8 mouse cellular contexts compared by ENCODE assay signal in the genomic region with DNA sequence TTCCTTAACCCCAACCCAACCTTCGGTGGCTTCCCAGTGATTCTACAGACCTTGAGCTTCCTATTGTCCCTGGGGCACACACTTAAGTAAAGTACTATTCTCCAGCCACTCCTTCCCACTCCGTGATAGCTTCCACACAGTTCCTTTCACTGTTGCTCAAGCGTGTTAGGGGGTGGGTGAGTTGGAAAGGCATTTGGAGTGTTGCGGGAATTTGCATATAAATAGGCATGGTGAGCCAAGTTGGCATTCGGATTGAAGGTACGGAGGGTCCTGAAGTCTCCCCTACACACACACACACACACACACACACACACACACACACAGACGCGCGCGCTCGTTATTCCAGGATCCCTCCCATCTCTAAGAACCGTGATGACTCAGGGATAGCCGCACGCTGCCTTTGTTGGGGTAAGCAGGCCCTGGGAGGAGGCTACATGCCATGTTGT. TPM values are rescaled to one million over a fixed set of nuclear protein-coding genes. Genes with fewer than 3 reads are reported as not detected.
DNase-seq lines count a peak whose midpoint lies in the region; ATAC-seq and TF ChIP-seq lines count a peak whose summit lies in the region.

No protein-coding gene starts in this region.

- TF ChIP-seq POLR2A in CH12.LX (IDR thresholded peaks at IDR 0.05; ENCODE audit: low read depth, low read length): no peak

- peak overlapping the region; percentile 100 for H3K4me2 ChIP-seq in heart, embryonic 14.5 days (ENCODE audit: low read length)
- H3K4me2 ChIP-seq in CH12.LX (ENCODE audit: insufficient read depth, low read depth, poor library complexity, severe bottlenecking): peak overlapping the region; percentile 77
- peak overlapping the region; percentile 99 for H3K4me2 ChIP-seq in limb, embryonic 11.5 days (ENCODE audit: low read depth, severe bottlenecking)

- TF ChIP-seq RAD21 in CH12.LX (IDR thresholded peaks at IDR 0.05; ENCODE audit: low read depth, low read length): no peak

- no peak overlapping the region for H3K27ac ChIP-seq in heart, embryonic 14.5 days (replicated peaks in 1 of 2; ENCODE audit: control insufficient read depth in 1 of 2, insufficient read depth in 1 of 2, low read depth in 2 of 2, low read length in 2 of 2)
- H3K27ac ChIP-seq in CH12.LX (ENCODE audit: insufficient read depth, low read depth): no peak overlapping the region
- no peak overlapping the region for H3K27ac ChIP-seq in limb, embryonic 11.5 days (replicated peaks; ENCODE audit: low read depth, low read length)

- peak overlapping the region; percentile 49 to 62 for H3K4me3 ChIP-seq in heart, embryonic 14.5 days (ENCODE audit: control insufficient read depth in 1 of 2, insufficient read depth in 1 of 2, low read depth in 1 of 2, low read length in 2 of 2)
- peak overlapping the region; percentile 13 to 58 (median 48) for H3K4me3 ChIP-seq in CH12.LX (replicated peaks in 1 of 3; ENCODE audit: low read depth in 2 of 3, low read length in 2 of 3, poor library complexity in 1 of 3)
- peak overlapping the region; percentile 58 for H3K4me3 ChIP-seq in limb, embryonic 11.5 days (ENCODE audit: low read depth, low read length)

- H3K4me1 ChIP-seq in heart, embryonic 14.5 days (ENCODE audit: control insufficient read depth in 2 of 2, insufficient read depth in 2 of 2, low read length in 2 of 2): peaks cover 6 to 11% of the 10 kb centered on the region in 2 experiments; a peak in 3 of 4 replicates
- H3K4me1 ChIP-seq in CH12.LX (ENCODE audit: control insufficient read depth in 1 of 2, insufficient read depth in 2 of 2): peaks cover 7 to 12% of the 10 kb centered on the region in 2 experiments; a peak in 2 of 4 replicates
- H3K4me1 ChIP-seq in limb, embryonic 11.5 days (ENCODE audit: control insufficient read depth, insufficient read depth, low read length): 0 out of 2 replicates have a peak, but pooled peaks cover 2% of the 10 kb centered on the region

- no peaks in the 10 kb centered on the region for H3K79me2 ChIP-seq in CH12.LX (replicated peaks; ENCODE audit: control insufficient read depth, extremely low read depth, insufficient read depth, poor library complexity, severe bottlenecking)

- H3K9ac ChIP-seq in heart, embryonic 14.5 days (ENCODE audit: low read length): peak overlapping the region; percentile 67
- no peak overlapping the region for H3K9ac ChIP-seq in CH12.LX (ENCODE audit: insufficient read depth, low read depth)
- H3K9ac ChIP-seq in limb, embryonic 11.5 days (ENCODE audit: low read length): no peak overlapping the region

- H3K36me3 ChIP-seq in heart, embryonic 14.5 days (ENCODE audit: control insufficient read depth, insufficient read depth, low read length): no peaks in the 10 kb centered on the region
- H3K36me3 ChIP-seq in CH12.LX (replicated peaks in 1 of 2; ENCODE audit: control insufficient read depth in 1 of 2, insufficient read depth in 1 of 2, low read length in 1 of 2): no peaks in the 10 kb centered on the region
- H3K36me3 ChIP-seq in limb, embryonic 11.5 days (ENCODE audit: control insufficient read depth, insufficient read depth, low read length): no peaks in the 10 kb centered on the region

- in situ Hi-C loops in CH12.LX (cut with MboI; ENCODE audit: low pct_ligation_motif_present, low pct_unique_long_range_greater_than_20kb, low sequenced_read_pairs): no loop called here

- no peaks in the 10 kb centered on the region for H3K9me3 ChIP-seq in heart, embryonic 14.5 days (ENCODE audit: control insufficient read depth, low read length)
- no peaks in the 10 kb centered on the region for H3K9me3 ChIP-seq in CH12.LX (replicated peaks; ENCODE audit: low read length)
- H3K9me3 ChIP-seq in limb, embryonic 11.5 days (ENCODE audit: control insufficient read depth, low read length): no peaks in the 10 kb centered on the region

- no peak for ATAC-seq in heart, embryonic 14.5 days (ENCODE audit: insufficient number of reproducible peaks, insufficient read depth, low FRiP score, low read depth)
- ATAC-seq in limb, embryonic 11.5 days (ENCODE audit: insufficient number of reproducible peaks, low FRiP score, low TSS enrichment, low read depth): no peak
- no peak for ATAC-seq in erythroid progenitor cell, adult 5-6 weeks (replicated peaks; ENCODE audit: low FRiP score, poor library complexity, severe bottlenecking)

- TF ChIP-seq EP300 in CH12.LX (IDR thresholded peaks at IDR 0.05; ENCODE audit: low read length): no peak

- peaks cover 43% of the 10 kb centered on the region for H3K27me3 ChIP-seq in heart, embryonic 14.5 days (ENCODE audit: control insufficient read depth, insufficient read depth, low read length)
- H3K27me3 ChIP-seq in CH12.LX (replicated peaks): peaks cover 42% of the 10 kb centered on the region
- H3K27me3 ChIP-seq in limb, embryonic 11.5 days (ENCODE audit: control insufficient read depth, insufficient read depth, low read length): peaks cover 33% of the 10 kb centered on the region

- 2% methylated on average over 14 of the region's 14 CpGs for WGBS in heart, embryonic 14.5 days
- WGBS in limb, embryonic 11.5 days: 5% methylated on average over 14 of the region's 14 CpGs

- dilution Hi-C loops in CH12.LX (cut with MboI; ENCODE audit: extremely low pct_ligation_motif_present, extremely low pct_unique_long_range_greater_than_20kb, low sequenced_read_pairs): no loop called here

- DNase-seq in heart, adult 8-10 months (ENCODE audit: low spot score): no peak
- no peak for DNase-seq in CH12.LX (ENCODE audit: extremely low read depth)
- DNase-seq in embryo, embryonic 11 days: peak; percentile 43
- no peak for DNase-seq in limb, embryonic 11.5 days (ENCODE audit: low spot score)
- peak; percentile 4 for DNase-seq in retina, postnatal 7 days (ENCODE audit: low read depth, low spot score)
- DNase-seq in c-Kit-positive CD71-positive TER-119-positive erythroid progenitor cells, embryonic 14.5 days (ENCODE audit: low spot score): no peak

- no peak for TF ChIP-seq CTCF in CH12.LX (conservative IDR thresholded peaks at IDR 0.05 in 1 of 2, IDR thresholded peaks at IDR 0.05 in 1 of 2; ENCODE audit: low read depth in 2 of 2, low read length in 2 of 2)

TF ChIP-seq in CH12.LX, 34 proteins besides CTCF, POLR2A, EP300 and RAD21:
- no peak for TF ChIP-seq IRF4 (IDR thresholded peaks at IDR 0.05; ENCODE audit: low read depth, low read length)
- no peak for TF ChIP-seq ZC3H11A (IDR thresholded peaks at IDR 0.05; ENCODE audit: low read depth, low read length)
- no peak for TF ChIP-seq MXI1 (IDR thresholded peaks at IDR 0.05; ENCODE audit: low read depth, low read length)
- no peak for TF ChIP-seq RCOR1 (conservative IDR thresholded peaks at IDR 0.05; ENCODE audit: low read depth, low read length)
- no peak for TF ChIP-seq NELFE (IDR thresholded peaks at IDR 0.05; ENCODE audit: low read depth, low read length)
- no peak for TF ChIP-seq POLR2AphosphoS2 (IDR thresholded peaks at IDR 0.05; ENCODE audit: low read depth, low read length)
- no peak for TF ChIP-seq TCF12 (IDR thresholded peaks at IDR 0.05; ENCODE audit: low read depth, low read length)
- TF ChIP-seq USF1 (IDR thresholded peaks at IDR 0.05; ENCODE audit: low read depth, low read length): no peak
- no peak for TF ChIP-seq ELF1 (IDR thresholded peaks at IDR 0.05; ENCODE audit: low read depth, low read length)

RNA-seq across cellular contexts. Expression of a gene that starts 0.5 kb away (rescaled TPM):
- 0.11 TPM in 2 replicates for polyA plus RNA-seq in heart, embryonic 14.5 days (2014; fragmentation: Nextera tagmentation; extraction: Ambion mirVana)
- total RNA-seq in heart, adult 8-10 months (2022): under 1 TPM in 3 of 4 experiments, not detected in 1; 0.17 to 0.28 (median 0.22) TPM
- total RNA-seq in CH12.LX (2012; rRNA removed): 0.21 and 0.42 TPM in 2 replicates
- 0.27 TPM in 1 of 2 replicates, not detected in the other for total RNA-seq in CH12.LX (2014; rRNA removed)
- 0.19 and 0.30 TPM in 2 replicates for polyA plus RNA-seq in CH12.LX (2012; ENCODE audit: insufficient read length, low read depth)
- 0.57 and 1.1 TPM in 2 replicates for polyA plus RNA-seq in limb, embryonic 11.5 days (2014; fragmentation: Nextera tagmentation; extraction: Ambion mirVana)
- total RNA-seq in erythroid progenitor cell, adult 5-6 weeks (2015; ENCODE audit: low replicate concordance): not detected in 2 replicates
- not detected in 2 replicates for total RNA-seq in erythroid progenitor cell, adult 5-6 weeks (2017; ENCODE audit: low replicate concordance)

RNA-seq across cellular contexts. Expression of a gene that starts 30.4 kb away (rescaled TPM):
- polyA plus RNA-seq in heart, embryonic 14.5 days (2014; fragmentation: Nextera tagmentation; extraction: Ambion mirVana): 71.5 and 77.0 TPM in 2 replicates
- total RNA-seq in heart, adult 8-10 months (2022): 10 to 100 TPM; 15.9 to 18.9 (median 18.3) TPM
- 59.1 and 89.6 TPM in 2 replicates for total RNA-seq in CH12.LX (2012; rRNA removed)
- total RNA-seq in CH12.LX (2014; rRNA removed): 121 and 123 TPM in 2 replicates
- 53.3 and 70.8 TPM in 2 replicates for polyA plus RNA-seq in CH12.LX (2012; ENCODE audit: insufficient read length, low read depth)
- polyA plus RNA-seq in limb, embryonic 11.5 days (2014; fragmentation: Nextera tagmentation; extraction: Ambion mirVana): 149 and 157 TPM in 2 replicates
- 20.2 and 23.9 TPM in 2 replicates for total RNA-seq in erythroid progenitor cell, adult 5-6 weeks (2015; ENCODE audit: low replicate concordance)
- total RNA-seq in erythroid progenitor cell, adult 5-6 weeks (2017; ENCODE audit: low replicate concordance): 43.3 and 56.7 TPM in 2 replicates

RNA-seq across cellular contexts. Expression of a gene that starts 33.4 kb away (rescaled TPM):
- polyA plus RNA-seq in heart, embryonic 14.5 days (2014; fragmentation: Nextera tagmentation; extraction: Ambion mirVana): 41.2 and 44.8 TPM in 2 replicates
- 100 to 1,000 TPM in 3 of 4 experiments, 10 to 100 TPM in 1; 97.9 to 110 (median 105) TPM for total RNA-seq in heart, adult 8-10 months (2022)
- total RNA-seq in CH12.LX (2012; rRNA removed): 72.7 and 77.9 TPM in 2 replicates
- total RNA-seq in CH12.LX (2014; rRNA removed): 50.4 and 51.7 TPM in 2 replicates
- 93.1 and 114 TPM in 2 replicates for polyA plus RNA-seq in CH12.LX (2012; ENCODE audit: insufficient read length, low read depth)
- 50.7 and 52.5 TPM in 2 replicates for polyA plus RNA-seq in limb, embryonic 11.5 days (2014; fragmentation: Nextera tagmentation; extraction: Ambion mirVana)
- 28.1 and 73.5 TPM in 2 replicates for total RNA-seq in erythroid progenitor cell, adult 5-6 weeks (2015; ENCODE audit: low replicate concordance)
- 67.4 and 68.5 TPM in 2 replicates for total RNA-seq in erythroid progenitor cell, adult 5-6 weeks (2017; ENCODE audit: low replicate concordance)

RNA-seq across cellular contexts. Expression of a gene that starts 55.2 kb away (rescaled TPM):
- 0.35 and 0.80 TPM in 2 replicates for polyA plus RNA-seq in heart, embryonic 14.5 days (2014; fragmentation: Nextera tagmentation; extraction: Ambion mirVana)
- 1 to 10 TPM; 5.0 to 7.0 (median 5.4) TPM for total RNA-seq in heart, adult 8-10 months (2022)
- total RNA-seq in CH12.LX (2012; rRNA removed) (3.7 and 3.9 TPM in 2 replicates), CH12.LX (2014; rRNA removed) (1.2 and 1.5 TPM in 2 replicates)
- polyA plus RNA-seq in CH12.LX (2012; ENCODE audit: insufficient read length, low read depth): 3.6 and 4.2 TPM in 2 replicates
- 0.88 and 1.1 TPM in 2 replicates for polyA plus RNA-seq in limb, embryonic 11.5 days (2014; fragmentation: Nextera tagmentation; extraction: Ambion mirVana)
- 1.8 TPM in 1 of 2 replicates, not detected in the other for total RNA-seq in erythroid progenitor cell, adult 5-6 weeks (2015; ENCODE audit: low replicate concordance)
- 0.15 and 0.90 TPM in 2 replicates for total RNA-seq in erythroid progenitor cell, adult 5-6 weeks (2017; ENCODE audit: low replicate concordance)

Comparison
In these comparisons a context has a peak if more than half of its experiments do, and no peak if none do; other contexts are left out.
1. DNase-seq: peak in embryo, embryonic 11 days (single experiment) and retina, postnatal 7 days (single experiment); none in heart, adult 8-10 months (single experiment), CH12.LX (single experiment), limb, embryonic 11.5 days (single experiment) and c-Kit-positive CD71-positive TER-119-positive erythroid progenitor cells, embryonic 14.5 days (single experiment).
2. Peak in every context shown above with its lines, with median percentiles within 50 percentile points of each other: H3K4me2 ChIP-seq and H3K4me3 ChIP-seq.